Mouse (Mus musculus) hindbrain, embryonic 15.5 days (tissue): ENCODE measurements around the gene Cacybp. TPM values are rescaled to one million over a fixed set of nuclear protein-coding genes. Genes with fewer than 3 reads are reported as not detected.

Source experiments
- ATAC-seq: fragments of 200-750 bp; cut with Nextera tagmentation; 2 replicates; pipeline ENCODE4 v1.8.0; 2017; ENCODE audit warnings: low read depth, moderate number of reproducible peaks, moderate TSS enrichment; ENCODE audit not compliant: low FRiP score
- H3K27ac ChIP-seq: fragments of 300-500 bp; sonication (generic); replicated peaks from 2 replicates; pipeline ENCODE4 v1.5.1; 2015; ENCODE audit warnings: mild to moderate bottlenecking, inconsistent platforms
- H3K27me3 ChIP-seq: fragments of 300-500 bp; sonication (generic); 2 replicates; pipeline ENCODE4 v1.6.1; 2015; ENCODE audit warnings: control low read depth, inconsistent platforms
- H3K36me3 ChIP-seq: fragments of 300-500 bp; sonication (generic); 2 replicates; pipeline ENCODE4 v1.6.1; 2015; ENCODE audit warnings: control low read depth, inconsistent platforms
- H3K4me1 ChIP-seq: fragments of 300-500 bp; sonication (generic); replicated peaks from 2 replicates; pipeline ENCODE4 v1.6.1; 2015; ENCODE audit warnings: control low read depth, inconsistent platforms
- H3K4me2 ChIP-seq: fragments of 300-500 bp; sonication (generic); 2 replicates; pipeline ENCODE4 v1.6.1; 2015; ENCODE audit warnings: moderate library complexity, mild to moderate bottlenecking, inconsistent platforms
- H3K4me3 ChIP-seq: fragments of 300-500 bp; sonication (generic); 2 replicates; pipeline ENCODE4 v1.5.1; 2015; ENCODE audit warnings: mild to moderate bottlenecking, inconsistent platforms
- H3K9ac ChIP-seq: fragments of 300-500 bp; sonication (generic); 2 replicates; pipeline ENCODE4 v1.6.1; 2015; ENCODE audit warnings: inconsistent platforms
- H3K9me3 ChIP-seq: fragments of 300-500 bp; sonication (generic); 2 replicates; pipeline ENCODE4 v1.6.1; 2016; ENCODE audit warnings: control low read depth, inconsistent platforms
- WGBS: fragments of 180-500 bp; shearing (Covaris S2); methylation state at CpG from one replicate; pipeline ENCODE4 v1.1.7; 2015; 5-methylcytosine and 5-hydroxymethylcytosine counted together
- polyA plus RNA-seq: library from polyadenylated mRNA; unstranded; fragments of >200 nt; fragmentation: Nextera tagmentation; extraction: Ambion mirVana; gene quantifications from 2 replicates; pipeline ENCODE4 v1.2.1, GENCODE M21; 2015

The Cacybp gene
- polyA plus RNA-seq: 251 and 263 TPM in 2 replicates

DNA sequence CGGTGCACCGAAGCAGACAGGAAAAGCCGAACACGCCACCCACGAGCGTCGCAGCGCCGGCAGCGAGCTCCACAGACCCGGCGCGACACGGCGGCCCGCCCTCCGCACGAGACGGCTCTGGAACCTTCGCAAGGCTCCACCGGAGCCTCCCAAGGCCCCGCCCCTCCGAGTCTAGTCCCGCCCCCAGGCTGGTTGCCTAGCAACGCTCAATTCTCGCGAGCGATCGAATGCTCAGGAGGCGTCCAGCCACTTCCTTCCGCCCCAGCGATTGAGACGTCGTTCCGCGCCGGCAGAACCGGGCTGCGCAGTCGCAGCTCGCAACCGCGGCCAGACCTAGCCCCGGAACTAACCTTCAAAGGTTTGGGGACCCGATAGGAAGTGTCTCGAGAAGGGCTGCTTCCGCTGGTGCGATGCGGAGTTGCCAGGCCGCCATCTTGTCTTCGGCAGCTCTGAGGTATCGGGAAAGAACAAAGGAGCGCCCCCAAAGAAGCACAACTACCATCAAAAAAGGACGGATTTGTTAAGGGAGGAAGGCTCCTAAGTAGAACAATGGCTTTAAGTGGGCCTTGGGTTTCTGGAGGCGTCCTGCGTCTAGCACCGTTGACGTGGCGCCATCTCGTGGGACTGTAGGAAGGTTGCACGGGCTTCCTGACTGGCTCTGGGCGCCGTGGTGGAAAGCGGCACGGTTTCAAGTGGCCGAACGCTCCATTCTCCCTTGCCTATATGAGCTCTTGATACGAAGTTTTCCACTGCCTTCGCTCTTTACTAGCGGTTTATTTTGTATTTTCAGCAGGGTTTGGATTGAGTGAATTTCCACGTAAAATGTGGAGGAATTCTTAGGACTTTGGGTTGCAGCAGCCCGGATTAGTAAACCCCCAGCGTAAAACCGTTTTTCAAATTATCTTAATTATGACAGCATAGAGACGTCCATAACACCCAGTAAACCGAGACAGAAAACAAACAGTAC is at the start of gene Cacybp:
Gene Cacybp (minus strand): TSS at position 173 of the 967 bp plus-strand sequence.
- Histone ChIP-seq H3K9ac (peak within 1 kb of the TSS; percentile 93), H3K4me2 (peak within 1 kb of the TSS; percentile 84), H3K9me3 (no peaks in the 10 kb centered on the region), H3K4me1 (peaks cover 33% of the 10 kb centered on the region), H3K36me3 (no peaks in the 10 kb centered on the region), H3K27ac (peak within 1 kb of the TSS; percentile 100), H3K27me3 (no peaks in the 10 kb centered on the region), H3K4me3 (peak within 1 kb of the TSS; percentile 95)
- ATAC-seq: peak; percentile 98
- WGBS: under 1% methylated on average over 76 of the region's 76 CpGs

- 78% methylated on average over 4 of the region's 4 CpGs for WGBS
- Histone ChIP-seq H3K4me2 (no peak overlapping the region), H3K4me3 (no peak overlapping the region), H3K27ac (no peak overlapping the region), H3K27me3 (no peaks in the 10 kb centered on the region), H3K9me3 (no peaks in the 10 kb centered on the region), H3K9ac (no peak overlapping the region), H3K4me1 (peaks cover 15% of the 10 kb centered on the region; the same call in 1 of the 2 replicates), H3K36me3 (no peaks in the 10 kb centered on the region)
- no peak for ATAC-seq
These were observed 49.7 kb upstream of the Cacybp start for GRCm38 (mm10) chr1:160262415-160262814.

DNA sequence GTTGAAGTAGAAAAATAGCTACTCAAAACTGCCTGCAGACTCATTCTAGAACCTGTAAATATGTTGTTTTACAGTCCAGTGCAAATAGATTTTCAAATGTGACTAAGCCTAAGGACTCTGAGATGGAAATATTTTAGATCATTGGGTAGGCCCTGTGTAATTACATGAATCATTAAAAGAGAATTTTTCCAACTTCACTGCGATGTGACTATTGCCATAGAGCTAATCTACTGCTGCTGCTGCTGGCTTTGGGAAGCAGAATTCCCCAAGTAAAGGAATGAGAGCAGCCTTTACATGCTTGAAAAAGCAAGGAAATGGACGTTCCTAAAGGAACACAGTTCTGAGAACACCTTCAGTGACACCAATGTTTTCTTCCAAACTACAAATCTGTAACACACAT is 49.2 kb upstream of the Cacybp start:
- ATAC-seq: no peak
- no peak overlapping the region for H3K9ac ChIP-seq
- 64% methylated on average over 2 of the region's 2 CpGs for WGBS
- no peak overlapping the region for H3K4me3 ChIP-seq
- no peak overlapping the region for H3K27ac ChIP-seq
- no peaks in the 10 kb centered on the region for H3K9me3 ChIP-seq
- H3K4me2 ChIP-seq: no peak overlapping the region
- peaks cover 15% of the 10 kb centered on the region; the same call in 1 of the 2 replicates for H3K4me1 ChIP-seq
- H3K36me3 ChIP-seq: no peaks in the 10 kb centered on the region
- no peaks in the 10 kb centered on the region for H3K27me3 ChIP-seq

GRCm38 (mm10) chr1:160260605-160261004 is 47.9 kb upstream of the Cacybp start:
- H3K4me2 ChIP-seq: no peak overlapping the region
- H3K9me3 ChIP-seq: no peaks in the 10 kb centered on the region
- ATAC-seq: peak; percentile 17; the same call in 1 of the 2 replicates
- H3K4me1 ChIP-seq: peaks cover 15% of the 10 kb centered on the region; the same call in 1 of the 2 replicates
- H3K27ac ChIP-seq: peak overlapping the region; percentile 66
- H3K4me3 ChIP-seq: no peak overlapping the region
- H3K9ac ChIP-seq: no peak overlapping the region
- peaks cover 4% of the 10 kb centered on the region; the same call in 1 of the 2 replicates for H3K36me3 ChIP-seq
- 78% methylated on average over 4 of the region's 4 CpGs for WGBS
- H3K27me3 ChIP-seq: no peaks in the 10 kb centered on the region

DNA sequence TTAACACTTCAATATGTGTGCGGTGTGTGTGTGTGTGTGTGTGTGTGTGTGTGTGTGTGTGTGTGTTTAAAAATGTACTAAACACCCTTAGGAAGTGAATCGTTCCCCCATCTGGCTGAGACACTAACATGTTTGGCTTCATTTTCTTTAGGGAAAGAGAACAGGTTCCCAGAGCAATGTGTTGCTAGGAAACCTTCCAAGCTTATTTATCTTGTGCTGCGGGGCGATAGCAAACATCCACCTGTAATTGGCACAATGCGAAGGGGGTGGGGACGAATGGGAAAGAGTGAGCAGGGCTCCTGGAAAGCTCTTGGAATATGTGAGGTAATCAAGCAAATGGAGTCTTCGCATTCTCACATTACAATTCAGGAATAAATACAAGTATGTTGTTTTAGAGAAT is 47.2 kb upstream of the Cacybp start:
- Histone ChIP-seq H3K27me3 (no peaks in the 10 kb centered on the region), H3K27ac (peak overlapping the region; percentile 64), H3K9me3 (no peaks in the 10 kb centered on the region), H3K4me1 (peaks cover 15% of the 10 kb centered on the region; the same call in 1 of the 2 replicates), H3K4me2 (peak overlapping the region; percentile 18; the same call in 1 of the 2 replicates), H3K4me3 (no peak overlapping the region), H3K9ac (no peak overlapping the region), H3K36me3 (peaks cover 8% of the 10 kb centered on the region; the same call in 1 of the 2 replicates)
- WGBS: 23% methylated on average over 7 of the region's 7 CpGs
- peak; percentile 92 for ATAC-seq

- 88% methylated on average over 2 of the region's 2 CpGs for WGBS
- Histone ChIP-seq H3K9ac (no peak overlapping the region), H3K27me3 (no peaks in the 10 kb centered on the region), H3K4me2 (no peak overlapping the region), H3K36me3 (peaks cover 8% of the 10 kb centered on the region; the same call in 1 of the 2 replicates), H3K27ac (no peak overlapping the region), H3K4me3 (no peak overlapping the region), H3K4me1 (no peaks in the 10 kb centered on the region), H3K9me3 (peaks cover 3% of the 10 kb centered on the region; the same call in 1 of the 2 replicates)
- ATAC-seq: no peak
These were observed 40.4 kb upstream of the Cacybp start for GRCm38 (mm10) chr1:160253108-160253507.

- no peak overlapping the region for H3K4me2 ChIP-seq
- 82% methylated on average over 5 of the region's 5 CpGs for WGBS
- no peaks in the 10 kb centered on the region for H3K4me1 ChIP-seq
- no peaks in the 10 kb centered on the region for H3K27me3 ChIP-seq
- no peak overlapping the region for H3K27ac ChIP-seq
- no peak overlapping the region for H3K9ac ChIP-seq
- H3K9me3 ChIP-seq: peaks cover 3% of the 10 kb centered on the region; the same call in 1 of the 2 replicates
- ATAC-seq: no peak
- no peak overlapping the region for H3K4me3 ChIP-seq
- H3K36me3 ChIP-seq: peaks cover 8% of the 10 kb centered on the region; the same call in 1 of the 2 replicates
These were observed 38.8 kb upstream of the Cacybp start for GRCm38 (mm10) chr1:160251388-160252007.

- H3K9ac ChIP-seq: no peak overlapping the region
- no peaks in the 10 kb centered on the region for H3K4me1 ChIP-seq
- peaks cover 3% of the 10 kb centered on the region; the same call in 1 of the 2 replicates for H3K9me3 ChIP-seq
- H3K4me2 ChIP-seq: no peak overlapping the region
- H3K27me3 ChIP-seq: no peaks in the 10 kb centered on the region
- no peak overlapping the region for H3K27ac ChIP-seq
- H3K4me3 ChIP-seq: no peak overlapping the region
- 81% methylated on average over 4 of the region's 4 CpGs for WGBS
- 0 out of 2 replicates have a peak, but pooled peaks cover 4% of the 10 kb centered on the region for H3K36me3 ChIP-seq
- no peak for ATAC-seq
These were observed 38.1 kb upstream of the Cacybp start for GRCm38 (mm10) chr1:160250782-160251181.

DNA sequence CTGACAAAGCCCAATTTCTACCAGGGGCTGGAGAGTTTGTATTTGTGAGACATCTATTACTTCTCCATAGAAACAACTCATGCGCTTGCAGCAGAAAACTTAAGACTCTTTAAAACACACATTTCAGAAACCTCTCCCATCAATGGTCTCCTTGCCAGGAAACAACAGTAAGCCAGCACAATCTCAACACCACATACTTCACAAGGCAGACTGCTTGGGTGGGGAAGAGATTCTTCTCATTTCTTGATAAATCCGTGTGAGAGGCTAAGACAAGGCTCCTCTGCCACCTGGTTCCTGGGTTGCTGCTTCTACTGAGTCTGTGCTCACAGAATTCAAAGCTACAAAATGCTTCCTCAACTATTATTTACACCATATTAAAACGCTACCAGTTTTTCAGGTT is 37.1 kb upstream of the Cacybp start:
- Histone ChIP-seq H3K9ac (no peak overlapping the region), H3K36me3 (no peaks in the 10 kb centered on the region), H3K27ac (no peak overlapping the region), H3K27me3 (no peaks in the 10 kb centered on the region), H3K9me3 (peaks cover 3% of the 10 kb centered on the region; the same call in 1 of the 2 replicates), H3K4me1 (no peaks in the 10 kb centered on the region), H3K4me3 (no peak overlapping the region), H3K4me2 (no peak overlapping the region)
- ATAC-seq: no peak
- WGBS: 79% methylated on average over 3 of the region's 3 CpGs

DNA sequence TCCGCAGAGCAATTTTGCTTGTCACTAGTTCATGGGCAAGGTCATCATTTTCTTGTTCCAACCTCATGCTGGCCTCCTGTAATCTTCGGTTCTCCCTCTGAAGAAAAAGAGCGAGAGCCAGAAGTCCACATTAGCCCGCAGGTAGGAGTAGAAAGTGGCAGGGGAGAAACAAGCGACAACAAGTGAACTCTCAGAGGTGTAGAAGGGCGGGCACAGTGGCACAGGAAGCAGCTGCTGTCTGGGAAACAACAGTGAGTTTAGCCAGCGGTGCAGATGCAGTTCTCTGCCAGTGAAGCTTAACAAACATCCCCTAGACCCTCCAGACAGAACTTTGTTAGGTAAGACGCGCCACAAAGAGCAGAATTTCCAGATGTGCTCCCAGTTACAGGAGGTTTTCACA is 34.8 kb upstream of the Cacybp start:
- H3K27ac ChIP-seq: no peak overlapping the region
- no peaks in the 10 kb centered on the region for H3K27me3 ChIP-seq
- no peak overlapping the region for H3K4me2 ChIP-seq
- 84% methylated on average over 9 of the region's 9 CpGs for WGBS
- no peak overlapping the region for H3K9ac ChIP-seq
- no peaks in the 10 kb centered on the region for H3K4me1 ChIP-seq
- H3K4me3 ChIP-seq: no peak overlapping the region
- H3K9me3 ChIP-seq: no peaks in the 10 kb centered on the region
- H3K36me3 ChIP-seq: no peaks in the 10 kb centered on the region
- no peak for ATAC-seq

- Histone ChIP-seq H3K9ac (no peak overlapping the region), H3K27me3 (no peaks in the 10 kb centered on the region), H3K4me2 (no peak overlapping the region), H3K36me3 (no peaks in the 10 kb centered on the region), H3K4me3 (no peak overlapping the region), H3K9me3 (no peaks in the 10 kb centered on the region), H3K4me1 (no peaks in the 10 kb centered on the region), H3K27ac (no peak overlapping the region)
- ATAC-seq: no peak
- WGBS: 85% methylated on average over 4 of the region's 4 CpGs
These were observed 34.2 kb upstream of the Cacybp start for GRCm38 (mm10) chr1:160246844-160247243.

- Histone ChIP-seq H3K9me3 (no peaks in the 10 kb centered on the region), H3K27ac (no peak overlapping the region), H3K36me3 (no peaks in the 10 kb centered on the region), H3K4me2 (no peak overlapping the region), H3K9ac (no peak overlapping the region), H3K27me3 (no peaks in the 10 kb centered on the region), H3K4me1 (no peaks in the 10 kb centered on the region), H3K4me3 (no peak overlapping the region)
- 76% methylated on average over 2 of the region's 2 CpGs for WGBS
- no peak for ATAC-seq
These were observed 33.3 kb upstream of the Cacybp start for GRCm38 (mm10) chr1:160245954-160246353.
